Mouse (Mus musculus) stomach, postnatal 0 days (tissue): ENCODE data around the gene Izumo4.

Experiments used
- CTCF ChIP-seq: IDR thresholded peaks from 2 replicates; pipeline ENCODE4 v1.5.1; 2016; ENCODE audit warnings: antibody characterized with exemption, low read depth, mild to moderate bottlenecking, moderate library complexity
- EP300 ChIP-seq: optimal IDR thresholded peaks from 2 replicates; pipeline ENCODE3; 2016; ENCODE audit warnings: antibody characterized with exemption

GRCm38 (mm10) chr10:80710834-80711233, 8.8 kb downstream of the Izumo4 start:
- TF ChIP-seq CTCF (no peak), EP300 (no peak)
